Mouse (Mus musculus) limb, embryonic 14.5 days (tissue): ENCODE data around the gene Cacna1e. TPM values are rescaled to one million over a fixed set of nuclear protein-coding genes. Genes with fewer than 3 reads are reported as not detected.

Experiments used
- ATAC-seq: fragments of 200-750 bp; cut with Nextera tagmentation; 2 replicates; pipeline ENCODE4 v1.8.0; 2017; ENCODE audit warnings: low read depth, moderate number of reproducible peaks, moderate TSS enrichment; ENCODE audit not compliant: low FRiP score
- DNase-seq: peaks from one replicate; pipeline ENCODE4 v3.0.0-alpha.2; 2015; ENCODE audit warnings: low spot score
- H3K27ac ChIP-seq: fragments of 300-500 bp; sonication (generic); replicated peaks from 2 replicates; pipeline ENCODE4 v1.5.1; 2014; ENCODE audit warnings: low read depth, mild to moderate bottlenecking, low read length, moderate library complexity, mixed read lengths
- H3K27me3 ChIP-seq: fragments of 300-500 bp; sonication (generic); 2 replicates; pipeline ENCODE4 v1.6.1; 2014; ENCODE audit warnings: low read length, mixed read lengths; ENCODE audit not compliant: control insufficient read depth, insufficient read depth
- H3K36me3 ChIP-seq: fragments of 300-500 bp; sonication (generic); 2 replicates; pipeline ENCODE4 v1.6.1; 2014; ENCODE audit warnings: mild to moderate bottlenecking, low read length, moderate library complexity, mixed read lengths; ENCODE audit not compliant: control insufficient read depth, insufficient read depth
- H3K4me1 ChIP-seq: fragments of 300-500 bp; sonication (generic); 2 replicates; pipeline ENCODE4 v1.6.1; 2014; ENCODE audit warnings: antibody characterized with exemption, low read length, mixed read lengths; ENCODE audit not compliant: control insufficient read depth, insufficient read depth
- H3K4me2 ChIP-seq: fragments of 300-500 bp; sonication (generic); replicated peaks from 2 replicates; pipeline ENCODE4 v1.6.1; 2014; ENCODE audit warnings: low read depth, mild to moderate bottlenecking, low read length, moderate library complexity; ENCODE audit not compliant: severe bottlenecking
- H3K4me3 ChIP-seq: fragments of 300-500 bp; sonication (generic); replicated peaks from 2 replicates; pipeline ENCODE4 v1.5.1; 2014; ENCODE audit warnings: low read length
- H3K9ac ChIP-seq: fragments of 300-500 bp; sonication (generic); 2 replicates; pipeline ENCODE4 v1.6.1; 2014; ENCODE audit warnings: mild to moderate bottlenecking, low read depth, low read length, moderate library complexity; ENCODE audit not compliant: severe bottlenecking
- H3K9me3 ChIP-seq: fragments of 300-500 bp; sonication (generic); 2 replicates; pipeline ENCODE4 v1.6.1; 2016; ENCODE audit warnings: low read length; ENCODE audit not compliant: control insufficient read depth
- POLR2A ChIP-seq: fragments of 200-500 bp; IDR thresholded peaks from 2 replicates; pipeline ENCODE4 v1.8.0; 2012; ENCODE audit warnings: inconsistent platforms, mild to moderate bottlenecking, moderate library complexity, borderline replicate concordance; ENCODE audit not compliant: insufficient read depth, insufficient read length; ENCODE audit errors: extremely low read depth
- WGBS: fragments of 180-500 bp; shearing (Covaris S2); extraction: QIAGEN DNeasy Blood & Tissue Kit; methylation state at CpG from one replicate; pipeline ENCODE4 v1.1.7; 2014; 5-methylcytosine and 5-hydroxymethylcytosine counted together
- polyA plus RNA-seq, 2 experiments: library from polyadenylated mRNA; depleted of rRNA in 1 of 2; stranded (reverse) in 1 of 2; unstranded in 1 of 2; fragments of >200 nt; fragmentation: Nextera tagmentation in 1 of 2; extraction: Ambion mirVana in 1 of 2; gene quantifications; 2 replicates each; pipeline versions ENCODE4 v1.2.1 to v1.2.3; 2012 to 2014

Cacna1e gene
- polyA plus RNA-seq, 2 experiments = 0.51 to 1.4 TPM

DNA sequence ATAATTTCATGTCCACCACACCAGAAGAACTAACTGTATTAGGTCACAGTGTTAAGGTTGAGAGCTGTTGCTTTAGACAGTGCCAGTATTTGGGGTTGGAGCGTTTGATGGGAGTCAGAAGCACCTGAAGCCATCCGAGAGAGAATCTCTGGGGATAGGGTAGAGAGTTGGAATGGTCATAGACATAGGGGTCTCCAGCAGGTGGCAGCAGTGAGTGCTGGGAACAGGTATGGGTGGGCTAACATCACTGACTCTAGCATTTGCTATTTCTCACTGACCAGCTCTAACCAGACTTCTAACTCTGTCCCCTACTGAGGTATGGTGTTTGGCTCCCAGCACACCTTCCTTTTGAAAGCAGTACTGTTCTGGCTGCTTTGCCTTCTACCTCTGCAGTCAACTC, 87.6 kb downstream of the Cacna1e start:
- WGBS = 49% methylated on average over 2 of the region's 2 CpGs
- H3K36me3 ChIP-seq = no peaks in the 10 kb centered on the region
- H3K9me3 ChIP-seq = no peaks in the 10 kb centered on the region
- no peak for TF ChIP-seq POLR2A
- no peak overlapping the region for H3K9ac ChIP-seq
- H3K27ac ChIP-seq = no peak overlapping the region
- DNase-seq (no peak), ATAC-seq (no peak)
- H3K27me3 ChIP-seq = no peaks in the 10 kb centered on the region
- H3K4me3 ChIP-seq = no peak overlapping the region
- peaks cover 3% of the 10 kb centered on the region for H3K4me1 ChIP-seq
- H3K4me2 ChIP-seq = no peak overlapping the region

- H3K9ac ChIP-seq = no peak overlapping the region
- no peak overlapping the region for H3K4me2 ChIP-seq
- no peak overlapping the region for H3K27ac ChIP-seq
- ATAC-seq = no peak
- no peaks in the 10 kb centered on the region for H3K27me3 ChIP-seq
- H3K36me3 ChIP-seq = no peaks in the 10 kb centered on the region
- H3K4me1 ChIP-seq = peaks cover 12% of the 10 kb centered on the region
- H3K9me3 ChIP-seq = no peaks in the 10 kb centered on the region
- TF ChIP-seq POLR2A = no peak
- DNase-seq = no peak
- H3K4me3 ChIP-seq = no peak overlapping the region
- whole genome bisulfite sequencing = 72% methylated on average over 8 of the region's 8 CpGs
These were observed 89.8 kb downstream of the Cacna1e start for GRCm38 (mm10) chr1:154794518-154794951.

GRCm38 (mm10) chr1:154791544-154792174, 92.6 kb downstream of the Cacna1e start:
- no peak overlapping the region for H3K9ac ChIP-seq
- H3K4me3 ChIP-seq = no peak overlapping the region
- no peak overlapping the region for H3K27ac ChIP-seq
- ATAC-seq (0 out of 2 replicates have a peak, but pooled peaks have one; percentile 20), DNase-seq (peak; percentile 41)
- peak overlapping the region; percentile 13; the same call in 1 of the 2 replicates for H3K4me2 ChIP-seq
- 37% methylated on average over 13 of the region's 13 CpGs for WGBS
- TF ChIP-seq POLR2A = no peak
- no peaks in the 10 kb centered on the region for H3K36me3 ChIP-seq
- peaks cover 12% of the 10 kb centered on the region for H3K4me1 ChIP-seq
- no peaks in the 10 kb centered on the region for H3K9me3 ChIP-seq
- H3K27me3 ChIP-seq = no peaks in the 10 kb centered on the region

DNA sequence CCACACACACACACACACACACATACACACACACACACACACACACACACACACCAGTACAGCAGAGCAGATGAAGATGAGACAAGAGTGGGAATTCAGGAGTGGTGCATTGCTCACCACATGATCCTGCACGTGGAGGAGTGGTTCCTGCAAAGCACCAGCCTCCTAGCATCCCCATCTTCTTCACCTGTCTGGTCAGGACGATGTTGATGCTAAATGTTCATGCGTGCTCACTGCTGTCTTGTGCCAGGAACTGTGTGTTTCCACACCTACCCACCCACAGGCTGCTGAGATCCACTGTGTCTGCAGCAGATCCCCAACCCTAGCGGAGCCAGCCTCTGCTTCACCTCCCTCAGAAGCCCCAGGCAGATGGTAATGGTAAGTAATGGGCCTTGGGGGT, 95.8 kb downstream of the Cacna1e start:
- TF ChIP-seq POLR2A = no peak
- Histone ChIP-seq H3K4me2 (no peak overlapping the region), H3K9me3 (no peaks in the 10 kb centered on the region), H3K36me3 (no peaks in the 10 kb centered on the region), H3K9ac (no peak overlapping the region), H3K27me3 (0 out of 2 replicates have a peak, but pooled peaks cover 3% of the 10 kb centered on the region), H3K4me3 (no peak overlapping the region), H3K4me1 (peaks cover 12% of the 10 kb centered on the region), H3K27ac (no peak overlapping the region)
- WGBS = 75% methylated on average over 4 of the region's 4 CpGs
- ATAC-seq (no peak), DNase-seq (no peak)

- Histone ChIP-seq H3K9me3 (no peaks in the 10 kb centered on the region), H3K9ac (no peak overlapping the region), H3K4me2 (no peak overlapping the region), H3K4me1 (peaks cover 12% of the 10 kb centered on the region), H3K27ac (no peak overlapping the region), H3K36me3 (no peaks in the 10 kb centered on the region), H3K4me3 (no peak overlapping the region), H3K27me3 (0 out of 2 replicates have a peak, but pooled peaks cover 3% of the 10 kb centered on the region)
- ATAC-seq = peak; percentile 59
- peak; percentile 89 for DNase-seq
- WGBS = 1% methylated on average over 5 of the region's 5 CpGs
- TF ChIP-seq POLR2A = no peak
These were observed 96.2 kb downstream of the Cacna1e start for GRCm38 (mm10) chr1:154788069-154788468.
